Mouse (Mus musculus): ENCODE results near the gene Mfap1b.

- TF ChIP-seq GATA1 (IDR thresholded peaks at IDR 0.05; ENCODE audit: low read length) (no peak), TAL1 (IDR thresholded peaks at IDR 0.05; ENCODE audit: low read length) (no peak)
These were observed 24.9 kb downstream of the Mfap1b start, which contains the start of gene Serf2 for GRCm38 (mm10) chr2:121448739-121449535.

All from erythroblast, embryonic 14.5 days (primary cell).